23 mouse cellular contexts compared by ENCODE assay signal in genomic region chr3:130722733-130723478, GRCm38 (mm10). TPM values are rescaled to one million over a fixed set of nuclear protein-coding genes. Genes with fewer than 3 reads are reported as not detected.
A peak's percentile ranks its signal among the peaks of the same experiment; 100 is the strongest.
DNase-seq lines count a peak whose midpoint lies in the region; ATAC-seq and TF ChIP-seq lines count a peak whose summit lies in the region.
"Had no signal": no experiment of that assay in that cellular context is flagged by ENCODE, and none has a peak within 500 bp of the region (broad histone marks: within the 10 kb centered on the region; RNA-seq: fewer than 3 reads in every experiment).

No protein-coding gene starts in this region.

- H3K36me3 ChIP-seq in hindbrain, embryonic 12.5 days = peaks cover 32% of the 10 kb centered on the region
- H3K36me3 ChIP-seq in hindbrain, embryonic 16.5 days (ENCODE audit: control insufficient read depth, insufficient read depth, low read length) = peaks cover 21% of the 10 kb centered on the region
- H3K36me3 ChIP-seq in neural tube, embryonic 13.5 days = peaks cover 37% of the 10 kb centered on the region
- H3K36me3 ChIP-seq in midbrain, embryonic 12.5 days = peaks cover 26% of the 10 kb centered on the region
- peaks cover 18% of the 10 kb centered on the region for H3K36me3 ChIP-seq in midbrain, postnatal 0 days (ENCODE audit: insufficient read depth, low read length)

- TF ChIP-seq CTCF in midbrain, postnatal 0 days (IDR thresholded peaks at IDR 0.05) = peak; percentile 29

- 77% methylated on average over 11 of the region's 11 CpGs for WGBS in hindbrain, embryonic 12.5 days
- WGBS in hindbrain, embryonic 16.5 days = 71% methylated on average over 11 of the region's 11 CpGs
- 71% methylated on average over 11 of the region's 11 CpGs for WGBS in neural tube, embryonic 13.5 days
- 74% methylated on average over 11 of the region's 11 CpGs for WGBS in midbrain, embryonic 12.5 days
- WGBS in midbrain, postnatal 0 days = 73% methylated on average over 11 of the region's 11 CpGs

- no peak overlapping the region for H3K4me3 ChIP-seq in hindbrain, embryonic 12.5 days
- no peak overlapping the region for H3K4me3 ChIP-seq in hindbrain, embryonic 16.5 days (ENCODE audit: low read length)
- no peak overlapping the region for H3K4me3 ChIP-seq in neural tube, embryonic 13.5 days
- H3K4me3 ChIP-seq in midbrain, embryonic 12.5 days = no peak overlapping the region
- H3K4me3 ChIP-seq in midbrain, postnatal 0 days (ENCODE audit: low read depth, low read length) = no peak overlapping the region
- H3K4me3 ChIP-seq: hindbrain, embryonic 15.5 days; intestine, embryonic 15.5 days; left cerebral cortex, adult 2 months; limb, embryonic 12.5 days; lung, embryonic 15.5 days had no signal

- no peak for ATAC-seq in hindbrain, embryonic 12.5 days (ENCODE audit: low FRiP score)
- no peak for ATAC-seq in hindbrain, embryonic 16.5 days
- no peak for ATAC-seq in neural tube, embryonic 13.5 days (ENCODE audit: low read depth)
- ATAC-seq in midbrain, embryonic 12.5 days (ENCODE audit: low FRiP score, low read depth) = peak; percentile 68
- ATAC-seq in midbrain, postnatal 0 days (ENCODE audit: low FRiP score) = no peak
- ATAC-seq: forebrain, embryonic 16.5 days; intestine, embryonic 15.5 days had no signal

- 0 out of 2 replicates have a peak overlapping the region, but pooled peaks have one; percentile 17 for H3K27ac ChIP-seq in hindbrain, embryonic 12.5 days
- H3K27ac ChIP-seq in hindbrain, embryonic 16.5 days (ENCODE audit: low read depth, low read length) = no peak overlapping the region
- 0 out of 2 replicates have a peak overlapping the region, but pooled peaks have one; percentile 49 for H3K27ac ChIP-seq in neural tube, embryonic 13.5 days (replicated peaks)
- H3K27ac ChIP-seq in midbrain, embryonic 12.5 days (replicated peaks) = peak overlapping the region; percentile 72
- no peak overlapping the region for H3K27ac ChIP-seq in midbrain, postnatal 0 days (ENCODE audit: low read depth, low read length)
- H3K27ac ChIP-seq: hindbrain, embryonic 15.5 days; intestine, embryonic 15.5 days; kidney, postnatal 0 days; left cerebral cortex, adult 2 months; limb, embryonic 12.5 days; lung, embryonic 15.5 days had no signal

- no peak overlapping the region for H3K9ac ChIP-seq in hindbrain, embryonic 12.5 days
- no peak overlapping the region for H3K9ac ChIP-seq in hindbrain, embryonic 16.5 days (ENCODE audit: low read depth, low read length)
- H3K9ac ChIP-seq in neural tube, embryonic 13.5 days = no peak overlapping the region
- no peak overlapping the region for H3K9ac ChIP-seq in midbrain, embryonic 12.5 days (replicated peaks)
- H3K9ac ChIP-seq in midbrain, postnatal 0 days (replicated peaks; ENCODE audit: low read length, poor library complexity, severe bottlenecking) = no peak overlapping the region
- H3K9ac ChIP-seq: hindbrain, embryonic 15.5 days; intestine, embryonic 15.5 days; limb, embryonic 12.5 days; lung, embryonic 15.5 days had no signal

- intact Hi-C loops in gastrocnemius, postnatal 36 days (cut with DNase I) = no loop called here

- DNase-seq in neural tube, embryonic 10.5 days (ENCODE audit: extremely low spot score, low spot score) = no peak
- no peak for DNase-seq in midbrain, postnatal 0 days (ENCODE audit: low spot score)
- DNase-seq in spleen, postnatal 4 days (ENCODE audit: low spot score in 2 of 2) = no peak
- DNase-seq in gastrocnemius, postnatal 36 days = no peak
- DNase-seq: adrenal gland, postnatal 14 days; cerebellum, adult 11-12 months; cerebellum, adult 9-11 months; heart, postnatal 14 days; kidney, adult 2 months; right cerebral cortex, postnatal 4 days; thymus, adult 2 months; thymus, postnatal 36 days had no signal

- H3K27me3 ChIP-seq in hindbrain, embryonic 12.5 days = no peaks in the 10 kb centered on the region
- no peaks in the 10 kb centered on the region for H3K27me3 ChIP-seq in hindbrain, embryonic 16.5 days (replicated peaks; ENCODE audit: control insufficient read depth, insufficient read depth, low read length)
- no peaks in the 10 kb centered on the region for H3K27me3 ChIP-seq in neural tube, embryonic 13.5 days
- no peaks in the 10 kb centered on the region for H3K27me3 ChIP-seq in midbrain, embryonic 12.5 days
- no peaks in the 10 kb centered on the region for H3K27me3 ChIP-seq in midbrain, postnatal 0 days (ENCODE audit: insufficient read depth, low read length)
- H3K27me3 ChIP-seq: hindbrain, embryonic 15.5 days; intestine, embryonic 15.5 days; limb, embryonic 12.5 days; lung, embryonic 15.5 days had no signal

- H3K4me1 ChIP-seq in hindbrain, embryonic 12.5 days = no peaks in the 10 kb centered on the region
- H3K4me1 ChIP-seq in hindbrain, embryonic 16.5 days (ENCODE audit: control insufficient read depth, insufficient read depth, low read depth, low read length) = peaks cover under 1% of the 10 kb centered on the region; the same call in 1 of the 2 replicates
- H3K4me1 ChIP-seq in neural tube, embryonic 13.5 days (replicated peaks) = peaks cover 2% of the 10 kb centered on the region; the same call in 1 of the 2 replicates
- 0 out of 2 replicates have a peak, but pooled peaks cover under 1% of the 10 kb centered on the region for H3K4me1 ChIP-seq in midbrain, embryonic 12.5 days
- H3K4me1 ChIP-seq in midbrain, postnatal 0 days (ENCODE audit: insufficient read depth, low read length) = no peaks in the 10 kb centered on the region

- no peak overlapping the region for H3K4me2 ChIP-seq in hindbrain, embryonic 12.5 days (replicated peaks)
- no peak overlapping the region for H3K4me2 ChIP-seq in hindbrain, embryonic 16.5 days (ENCODE audit: low read length)
- no peak overlapping the region for H3K4me2 ChIP-seq in neural tube, embryonic 13.5 days
- no peak overlapping the region for H3K4me2 ChIP-seq in midbrain, embryonic 12.5 days (replicated peaks)
- H3K4me2 ChIP-seq in midbrain, postnatal 0 days (ENCODE audit: low read depth, low read length, poor library complexity, severe bottlenecking) = no peak overlapping the region
- H3K4me2 ChIP-seq: hindbrain, embryonic 15.5 days; intestine, embryonic 15.5 days; limb, embryonic 12.5 days; lung, embryonic 15.5 days had no signal

- H3K9me3 ChIP-seq in hindbrain, embryonic 12.5 days (replicated peaks) = no peaks in the 10 kb centered on the region
- no peaks in the 10 kb centered on the region for H3K9me3 ChIP-seq in hindbrain, embryonic 16.5 days (ENCODE audit: control insufficient read depth, low read length)
- no peaks in the 10 kb centered on the region for H3K9me3 ChIP-seq in neural tube, embryonic 13.5 days
- no peaks in the 10 kb centered on the region for H3K9me3 ChIP-seq in midbrain, embryonic 12.5 days
- no peaks in the 10 kb centered on the region for H3K9me3 ChIP-seq in midbrain, postnatal 0 days (ENCODE audit: low read length)
- H3K9me3 ChIP-seq: hindbrain, embryonic 15.5 days; intestine, embryonic 15.5 days; limb, embryonic 12.5 days; lung, embryonic 15.5 days had no signal

RNA-seq across cellular contexts. Expression of gene Rpl34, which starts 7.3 kb away (rescaled TPM):
- polyA plus RNA-seq in hindbrain, embryonic 12.5 days (2016; fragmentation: Nextera tagmentation; extraction: Ambion mirVana) = 479 and 601 TPM in 2 replicates
- polyA plus RNA-seq in hindbrain, embryonic 16.5 days (2015; fragmentation: Nextera tagmentation; extraction: Ambion mirVana) = 445 and 448 TPM in 2 replicates
- 556 and 623 TPM in 2 replicates for polyA plus RNA-seq in neural tube, embryonic 13.5 days (2015; fragmentation: Nextera tagmentation; extraction: Ambion mirVana)
- 603 and 631 TPM in 2 replicates for polyA plus RNA-seq in midbrain, embryonic 12.5 days (2016; fragmentation: Nextera tagmentation; extraction: Ambion mirVana)
- total RNA-seq in midbrain, postnatal 0 days (2014; rRNA removed) = 352 and 411 TPM in 2 replicates
- polyA plus RNA-seq in midbrain, postnatal 0 days (2015; fragmentation: Nextera tagmentation; extraction: Ambion mirVana) = 496 and 514 TPM in 2 replicates
- 100 to 1,000 TPM; 274 to 330 TPM for total RNA-seq in gastrocnemius, postnatal 36 days (2021)

RNA-seq across cellular contexts. Expression of gene Ostc, which starts 13.7 kb away (rescaled TPM):
- polyA plus RNA-seq in hindbrain, embryonic 12.5 days (2016; fragmentation: Nextera tagmentation; extraction: Ambion mirVana) = 271 and 273 TPM in 2 replicates
- 202 and 205 TPM in 2 replicates for polyA plus RNA-seq in hindbrain, embryonic 16.5 days (2015; fragmentation: Nextera tagmentation; extraction: Ambion mirVana)
- polyA plus RNA-seq in neural tube, embryonic 13.5 days (2015; fragmentation: Nextera tagmentation; extraction: Ambion mirVana) = 275 and 283 TPM in 2 replicates
- 250 and 259 TPM in 2 replicates for polyA plus RNA-seq in midbrain, embryonic 12.5 days (2016; fragmentation: Nextera tagmentation; extraction: Ambion mirVana)
- 99.9 and 111 TPM in 2 replicates for total RNA-seq in midbrain, postnatal 0 days (2014; rRNA removed)
- polyA plus RNA-seq in midbrain, postnatal 0 days (2015; fragmentation: Nextera tagmentation; extraction: Ambion mirVana) = 160 and 170 TPM in 2 replicates
- total RNA-seq in gastrocnemius, postnatal 36 days (2021) = 10 to 100 TPM; 28.9 to 33.4 TPM

Comparison
In these comparisons a context has a peak if more than half of its experiments do, and no peak if none do; other contexts are left out.
1. H3K27ac ChIP-seq: peak in hindbrain, embryonic 12.5 days (single experiment), neural tube, embryonic 13.5 days (single experiment) and midbrain, embryonic 12.5 days (single experiment); none in hindbrain, embryonic 16.5 days (single experiment) and midbrain, postnatal 0 days (single experiment).